30 mouse cellular contexts compared by ENCODE assay signal in the genomic region with DNA sequence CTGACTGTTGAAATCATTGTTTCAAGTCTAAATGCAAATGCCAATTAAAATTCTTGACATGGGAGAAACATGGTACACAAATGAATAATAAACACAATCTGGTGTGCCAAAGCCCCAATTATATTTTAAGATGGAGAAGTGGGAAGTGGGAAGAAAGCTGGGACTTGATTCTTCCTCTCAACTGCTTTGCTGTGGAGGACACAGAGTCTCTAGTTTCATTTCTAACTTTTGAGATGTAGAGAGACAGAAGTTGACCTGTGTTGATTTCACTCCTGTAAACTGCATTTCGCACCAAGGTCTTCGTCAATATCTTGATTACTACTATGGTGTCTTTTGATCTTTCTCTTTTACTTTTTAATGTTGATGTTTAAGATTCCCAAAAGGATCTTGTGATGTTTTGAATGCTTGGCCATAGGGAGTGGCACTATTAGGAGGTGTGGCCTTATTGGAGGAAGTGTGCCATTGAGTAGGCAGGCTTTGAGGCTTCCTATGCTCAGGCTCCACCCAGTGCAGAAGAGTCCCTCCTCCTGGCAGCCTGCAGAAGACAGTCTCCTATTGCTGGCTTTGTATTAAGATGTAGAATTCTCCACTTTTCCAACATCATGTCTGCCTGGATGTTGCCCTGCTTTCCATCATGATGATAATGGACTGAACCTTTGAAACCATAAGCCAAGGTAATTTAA.
DNase-seq lines count a peak whose midpoint lies in the region; ATAC-seq and TF ChIP-seq lines count a peak whose summit lies in the region.
"Had no signal": no experiment of that assay in that cellular context is flagged by ENCODE, and none has a peak within 500 bp of the region (broad histone marks: within the 10 kb centered on the region; RNA-seq: fewer than 3 reads in every experiment).

No protein-coding gene starts in this region.

- peaks cover 10% of the 10 kb centered on the region for H3K4me1 ChIP-seq in bone marrow macrophage, adult 2 months (ENCODE audit: control insufficient read depth, insufficient read depth, low read length)
- H3K4me1 ChIP-seq: embryonic facial prominence, embryonic 13.5 days; forebrain, embryonic 12.5 days; heart, embryonic 10.5 days had no signal

- peak; percentile 6 for DNase-seq in R1 (ENCODE audit: low read depth, low spot score)
- DNase-seq in spleen, postnatal 10 days (ENCODE audit: low spot score in 2 of 2), result no peak
- no peak for DNase-seq in spleen, postnatal 14 days (ENCODE audit: low spot score in 2 of 2)
- no peak for DNase-seq in cerebellum, adult 8-10 months
- DNase-seq: adrenal gland, adult 8-10 months; adrenal gland, postnatal 25 days; cerebellum, adult 11 months; cerebellum, adult 2 months; cerebellum, postnatal 10 days; cerebellum, postnatal 36 days; embryo, embryonic 11 days; forebrain, postnatal 0 days; gastrocnemius, adult 2 months; gastrocnemius, postnatal 14 days; heart, adult 2 months; heart, postnatal 14 days; heart, postnatal 4 days had no signal

- peak overlapping the region; percentile 28; the same call in 1 of the 2 replicates for H3K27ac ChIP-seq in bone marrow macrophage, adult 2 months (ENCODE audit: insufficient read depth, low read depth, low read length)
- H3K27ac ChIP-seq: embryonic facial prominence, embryonic 10.5 days; embryonic facial prominence, embryonic 13.5 days; forebrain, embryonic 12.5 days; gastrocnemius, adult 2 months; heart, adult 2 months; heart, embryonic 10.5 days; heart, embryonic 13.5 days; hindbrain, embryonic 14.5 days; hindbrain, postnatal 0 days had no signal

- no peak for TF ChIP-seq POLR2A in bone marrow macrophage, adult 2 months (IDR thresholded peaks at IDR 0.05; ENCODE audit: borderline replicate concordance, low read depth, low read length)

- no peak for TF ChIP-seq CTCF in bone marrow macrophage, adult 2 months (IDR thresholded peaks at IDR 0.05; ENCODE audit: low read depth, low read length)

- H3K4me3 ChIP-seq in bone marrow macrophage, adult 2 months (ENCODE audit: insufficient read depth, low read length), result no peak overlapping the region
- H3K4me3 ChIP-seq: embryonic facial prominence, embryonic 10.5 days; embryonic facial prominence, embryonic 13.5 days; erythroblast, embryonic 14.5 days; forebrain, embryonic 12.5 days; gastrocnemius, adult 2 months; heart, adult 2 months; heart, embryonic 10.5 days; heart, embryonic 13.5 days had no signal

- peak; percentile 93 for ATAC-seq in megakaryocyte, adult 5-6 weeks (ENCODE audit: poor library complexity, severe bottlenecking)
- ATAC-seq: CD4-positive, CD25-positive, alpha-beta regulatory T cell, adult 4 months; forebrain, postnatal 0 days; hindbrain, postnatal 0 days; inflammation-experienced regulatory T-cells, adult 6 months; intestine, embryonic 16.5 days had no signal
